Mouse (Mus musculus): Measurements from ENCODE around the gene Fbln1.

DNA sequence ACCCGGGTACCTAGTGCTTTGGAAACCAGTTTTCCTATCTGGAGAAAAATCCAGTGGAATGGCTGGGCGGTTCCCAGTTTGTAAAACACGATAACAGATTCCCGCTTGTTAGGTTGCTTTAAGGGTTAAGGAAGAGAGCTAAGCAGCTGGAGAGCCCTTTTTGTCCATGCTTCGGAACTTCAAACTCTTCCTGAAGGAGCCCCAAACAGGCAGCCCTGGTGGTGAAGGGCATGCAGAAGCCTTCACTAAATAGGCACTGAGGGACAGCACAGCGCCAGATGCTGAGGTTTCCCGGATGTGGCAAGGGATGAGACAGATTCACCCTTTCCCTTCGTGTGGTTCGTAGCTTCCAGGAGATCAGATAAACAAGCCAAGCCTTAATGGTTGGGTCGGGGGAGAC lies 2.6 kb downstream of the Fbln1 start:
- TF ChIP-seq EP300 (IDR thresholded peaks at IDR 0.05; ENCODE audit: insufficient read depth, low read depth, low read length) (no peak), CTCF (IDR thresholded peaks at IDR 0.05; ENCODE audit: low read depth, low read length) (no peak)
